Mouse (Mus musculus) regulatory T cell (primary cell): ENCODE results near the gene Cbl.

Experiments used
- in situ Hi-C: fragments of 300-600 bp; cut with MboI, MseI; formaldehyde crosslinking; loops from one replicate; pipeline ENCODE4 v1.15.1; 2025; ENCODE audit warnings: high pct_unique_total_duplicates

The Cbl gene

GRCm38 (mm10) chr9:44188223-44188622 lies 45.6 kb downstream of the Cbl start:
- in situ Hi-C loops, result loop anchor here (5.0 kb wide), 1 partner anchor 39 kb away; no protein-coding TSS in a partner anchor

DNA sequence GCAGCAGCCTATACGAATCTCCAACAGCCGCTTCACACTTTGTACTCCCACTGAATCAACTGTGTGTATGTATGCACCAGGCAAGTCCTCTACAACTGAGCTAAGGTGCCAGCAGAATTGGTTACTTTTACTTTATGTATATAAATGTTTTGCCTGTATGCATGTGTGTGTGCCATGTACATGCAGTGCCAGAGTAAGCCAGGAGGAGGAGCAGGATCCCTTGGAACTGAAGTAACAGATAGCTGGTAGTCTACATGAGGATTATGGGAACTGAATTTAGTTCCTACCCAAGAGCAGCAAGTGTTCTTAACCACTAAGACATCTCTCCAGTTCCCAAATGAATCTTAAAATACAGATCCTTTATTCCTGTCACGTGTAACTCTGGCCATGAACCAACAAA lies 51.6 kb downstream of the Cbl start:
- in situ Hi-C loops, result no loop called here

DNA sequence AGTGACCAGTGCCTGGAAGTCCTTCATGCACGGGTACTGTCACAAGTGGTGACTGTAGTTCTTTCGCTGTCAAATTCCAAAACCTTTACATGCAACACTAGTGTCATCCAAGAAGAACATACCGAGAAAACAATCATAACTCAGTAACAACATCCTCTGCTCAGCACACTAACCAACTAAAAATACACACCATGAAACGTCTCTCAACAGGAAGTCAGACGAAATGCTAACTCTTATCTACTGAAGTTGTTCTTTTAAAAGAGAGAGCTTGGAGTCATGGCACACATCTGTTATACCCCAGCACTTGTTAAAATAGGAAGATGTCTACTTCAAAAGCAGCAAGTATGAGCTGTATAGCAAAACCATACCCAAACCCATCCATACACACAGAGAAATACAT lies 52.3 kb downstream of the Cbl start:
- in situ Hi-C loops, result no loop called here

GRCm38 (mm10) chr9:44178811-44179210 lies 55.0 kb downstream of the Cbl start:
- in situ Hi-C loops, result no loop called here

DNA sequence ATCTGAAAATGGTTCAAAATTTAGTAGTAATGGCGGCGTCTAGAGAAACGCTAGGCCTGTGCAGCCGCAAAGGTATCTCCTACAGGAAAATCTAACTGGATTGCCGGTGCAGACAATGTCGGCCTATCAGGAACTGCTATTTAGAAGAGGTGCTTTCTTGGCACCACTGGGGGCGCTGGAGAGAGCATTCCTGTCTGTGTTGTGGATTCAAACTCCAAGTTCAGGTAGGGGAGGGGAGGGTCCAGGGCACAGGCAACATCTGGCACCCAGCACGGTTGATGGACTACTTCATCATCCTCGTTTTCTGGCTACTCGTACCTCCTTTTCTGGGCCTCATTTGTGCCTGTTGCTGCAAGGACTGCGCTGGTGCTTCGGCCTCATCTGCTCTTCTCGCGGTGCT lies 55.5 kb downstream of the Cbl start:
- in situ Hi-C loops, result no loop called here

DNA sequence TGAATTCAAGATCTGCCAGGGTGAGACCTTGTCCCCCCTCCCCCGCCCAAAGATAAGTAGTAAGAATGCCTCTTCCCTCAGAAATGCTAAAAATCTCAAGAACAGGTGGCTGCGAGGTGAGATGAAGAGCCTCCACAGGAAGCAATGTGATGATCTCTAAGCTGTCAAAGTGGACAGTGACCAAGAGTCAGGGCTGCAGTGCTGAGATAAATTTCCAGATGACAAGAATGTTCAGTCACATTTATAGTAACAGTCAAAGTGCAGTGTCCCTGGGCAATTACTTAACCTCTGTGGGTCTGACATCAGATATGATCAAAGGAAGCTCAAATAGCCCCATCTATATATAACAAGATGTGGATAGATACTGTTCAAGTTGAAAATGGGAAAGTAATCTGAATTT lies 56.4 kb downstream of the Cbl start:
- in situ Hi-C loops, result no loop called here

GRCm38 (mm10) chr9:44175957-44176356 lies 57.9 kb downstream of the Cbl start:
- in situ Hi-C loops, result no loop called here

GRCm38 (mm10) chr9:44175556-44175955 lies 58.3 kb downstream of the Cbl start:
- in situ Hi-C loops, result no loop called here

- in situ Hi-C loops, result no loop called here
These were observed 63.1 kb downstream of the Cbl start for GRCm38 (mm10) chr9:44170691-44171151.

GRCm38 (mm10) chr9:44168931-44169330 lies 64.9 kb downstream of the Cbl start:
- in situ Hi-C loops, result no loop called here

DNA sequence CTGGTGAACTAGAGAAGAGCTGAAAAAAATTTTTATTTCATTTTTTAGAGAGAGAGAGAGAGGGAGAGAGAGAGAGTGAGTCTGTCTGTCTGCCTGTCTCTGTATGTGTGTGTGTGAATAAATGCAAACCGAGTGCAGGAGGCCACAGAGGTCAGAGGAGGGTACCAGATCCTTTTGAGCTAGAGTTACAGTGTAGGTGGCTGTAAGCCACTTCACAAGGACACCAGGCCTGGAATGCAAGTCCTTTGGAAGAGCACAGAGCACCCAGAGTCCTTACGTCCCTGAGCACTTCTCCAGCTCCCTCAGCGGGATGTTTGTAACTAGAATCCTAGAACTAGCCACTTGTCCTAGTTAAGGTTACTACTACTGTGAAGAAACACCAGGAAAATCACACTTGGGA lies 74.0 kb downstream of the Cbl start:
- in situ Hi-C loops, result loop anchor here (10.0 kb wide), 1 partner anchor 665 kb away; no protein-coding TSS in a partner anchor

DNA sequence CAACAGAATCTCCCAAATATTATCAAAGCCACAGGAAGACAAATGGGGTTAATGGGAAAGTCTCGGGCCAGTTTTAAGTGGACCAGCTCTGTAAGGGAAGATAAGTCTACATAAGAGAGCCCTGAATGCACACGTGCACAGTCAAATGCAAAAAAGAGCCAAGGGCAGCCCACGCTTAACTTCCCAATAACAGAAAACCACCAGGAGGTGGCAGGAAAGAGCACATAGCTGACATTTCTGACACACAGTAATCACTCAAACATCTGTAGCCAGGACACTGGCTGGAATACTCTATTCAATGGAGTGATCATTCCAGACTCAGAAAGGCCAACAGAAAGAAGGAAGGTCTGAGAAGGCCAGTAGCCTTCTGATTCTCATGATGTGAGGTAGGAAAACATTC lies 86.6 kb downstream of the Cbl start:
- in situ Hi-C loops, result no loop called here

GRCm38 (mm10) chr9:44144718-44145060 lies 89.2 kb downstream of the Cbl start:
- in situ Hi-C loops, result no loop called here

DNA sequence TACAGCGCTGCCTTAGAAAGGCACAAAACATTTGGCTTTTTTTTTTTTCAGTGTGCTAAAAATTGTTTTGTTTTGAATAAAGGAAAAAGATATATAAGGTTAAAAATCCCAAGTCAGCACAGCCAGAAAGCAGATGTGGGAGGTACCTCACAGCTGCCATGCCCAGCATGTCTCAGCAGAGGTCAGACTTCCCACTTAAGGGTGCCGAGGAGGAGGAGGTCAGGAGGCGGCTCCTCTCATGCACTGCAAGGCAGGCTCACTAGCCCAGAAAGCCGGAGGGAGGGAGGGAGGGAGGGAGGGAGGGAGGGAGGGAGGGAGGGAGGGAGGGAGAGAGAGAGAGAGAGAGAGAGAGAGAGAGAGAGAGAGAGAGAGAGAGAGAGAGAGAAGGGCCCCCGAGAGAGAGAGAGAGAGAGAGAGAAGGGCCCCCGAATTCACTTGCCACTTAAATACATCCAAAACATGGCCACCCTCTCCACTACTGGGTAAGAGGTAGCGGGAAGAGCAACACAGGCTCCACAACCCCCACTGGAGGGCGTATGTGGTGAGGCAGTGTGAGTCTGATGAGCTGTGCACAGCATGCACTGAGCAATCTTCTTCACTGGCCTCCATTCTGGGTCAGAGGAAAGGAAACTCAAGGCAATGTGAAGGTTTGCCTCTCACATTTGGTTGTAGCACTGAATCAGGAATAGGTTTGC lies 89.7 kb downstream of the Cbl start:
- in situ Hi-C loops, result no loop called here

- in situ Hi-C loops, result no loop called here
These were observed 90.4 kb downstream of the Cbl start for GRCm38 (mm10) chr9:44143421-44143820.

DNA sequence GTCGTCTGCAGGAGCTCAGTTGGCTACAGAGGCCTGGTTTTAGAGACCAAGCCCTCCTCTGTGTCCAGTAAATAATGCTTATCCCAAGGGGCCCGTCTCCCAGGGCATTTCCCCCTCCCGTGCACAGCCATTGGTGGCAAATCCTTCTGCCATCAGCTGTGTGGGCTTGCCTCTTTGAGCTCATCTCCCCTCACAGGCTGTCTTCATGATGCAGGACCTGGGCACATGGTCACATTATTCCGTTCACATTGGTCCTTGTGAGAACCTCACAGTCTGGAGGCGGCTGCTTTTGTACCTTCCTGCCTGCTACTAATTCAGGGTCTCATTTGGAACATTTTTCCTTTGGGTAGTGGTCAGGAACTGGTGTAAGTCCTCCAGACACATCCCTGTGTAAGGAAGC lies 91.9 kb downstream of the Cbl start:
- in situ Hi-C loops, result no loop called here

DNA sequence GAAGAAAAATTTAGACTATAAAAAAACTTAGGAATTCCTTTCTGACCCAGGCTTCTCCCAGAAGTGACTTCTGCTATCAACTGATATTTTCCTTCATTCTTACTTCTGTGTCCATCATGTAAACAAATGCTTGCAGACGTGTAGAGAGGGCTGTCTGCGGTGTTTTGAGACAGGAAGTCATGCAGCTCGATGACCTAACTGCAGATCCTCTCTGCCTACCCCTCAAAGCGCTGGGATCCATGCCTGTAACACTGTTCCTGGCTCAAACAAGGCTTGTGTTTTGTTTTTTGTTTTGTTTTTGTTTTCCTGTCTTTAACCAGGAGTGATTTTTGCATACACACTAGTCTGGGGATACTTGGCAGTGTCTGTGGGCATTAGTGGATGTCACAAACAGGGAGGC lies 96.0 kb downstream of the Cbl start:
- in situ Hi-C loops, result no loop called here

DNA sequence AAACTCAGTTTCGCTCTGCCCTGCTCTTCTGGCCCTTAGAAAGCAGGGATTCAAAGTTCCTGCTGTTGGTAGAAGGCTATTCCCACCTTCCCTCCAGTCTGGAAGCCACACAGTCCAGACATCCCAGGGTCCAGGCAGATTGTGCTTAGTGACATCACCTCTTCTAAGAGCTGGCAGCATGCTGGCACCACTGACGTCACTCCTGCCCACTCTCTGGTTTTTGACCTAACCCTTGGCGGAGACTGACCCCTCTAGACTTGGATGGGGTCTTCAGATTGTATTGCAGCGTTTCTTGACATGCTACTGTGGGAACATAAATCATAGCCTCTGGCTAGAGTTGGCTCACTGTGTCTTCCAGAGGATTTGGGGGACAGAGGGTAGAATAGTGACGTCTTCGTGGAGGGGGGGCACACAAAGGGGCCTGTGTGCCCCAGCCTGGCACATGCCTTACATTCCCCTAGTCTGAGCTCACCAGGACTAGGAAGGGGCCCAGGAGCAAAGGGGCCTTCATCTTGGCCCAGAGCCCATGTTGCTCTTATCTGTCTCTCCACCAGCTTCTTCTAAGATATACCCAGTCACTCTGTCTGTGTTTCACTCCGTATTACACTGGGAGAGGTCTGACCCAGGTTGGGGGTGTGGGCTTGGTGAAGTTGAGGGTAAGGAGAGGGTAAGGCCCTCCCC lies 98.0 kb downstream of the Cbl start:
- in situ Hi-C loops, result no loop called here

DNA sequence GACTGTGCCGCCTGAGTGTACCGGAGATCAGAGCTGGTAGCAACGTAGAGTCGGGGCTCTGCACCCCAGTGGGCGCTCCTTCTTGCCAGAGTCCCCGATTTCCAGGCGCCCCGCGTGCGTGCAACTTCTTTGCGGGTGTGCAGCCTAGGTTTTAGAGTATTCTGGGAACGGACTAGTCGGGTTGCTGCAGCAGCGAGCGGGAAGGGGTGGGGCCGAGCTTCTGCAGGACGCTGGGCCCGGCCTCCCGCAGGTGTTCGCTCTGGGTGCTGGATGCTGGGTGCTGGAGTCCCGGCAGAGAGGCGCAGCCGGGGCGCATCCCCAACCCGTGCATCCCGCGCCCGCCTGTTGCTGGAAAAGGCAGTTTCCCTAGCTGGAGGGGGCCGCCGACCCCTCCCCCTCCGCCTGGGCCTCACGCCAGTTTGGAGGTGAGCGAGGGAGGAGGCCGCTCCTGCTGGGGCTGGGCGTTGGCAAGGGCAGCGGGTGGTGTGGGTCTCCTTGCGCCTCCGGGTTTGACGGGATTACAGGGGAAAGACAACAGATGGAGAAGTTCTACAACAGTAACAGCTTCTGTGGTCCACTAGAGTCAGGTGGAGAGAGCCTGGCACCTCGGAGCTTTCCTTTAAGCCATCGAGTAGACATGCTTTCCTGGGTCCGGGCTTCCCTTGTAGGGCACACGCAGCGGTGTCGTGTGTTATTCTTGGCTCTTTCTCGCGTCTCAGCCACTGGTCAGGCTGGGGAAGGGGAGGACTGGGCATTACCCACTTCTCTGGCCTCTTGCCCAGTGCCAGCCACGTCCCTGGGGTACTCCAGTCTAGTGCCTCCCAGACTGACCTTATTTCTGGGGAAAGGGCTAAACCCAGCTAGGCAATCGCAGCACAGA lies 98.8 kb downstream of the Cbl start:
- in situ Hi-C loops, result no loop called here

DNA sequence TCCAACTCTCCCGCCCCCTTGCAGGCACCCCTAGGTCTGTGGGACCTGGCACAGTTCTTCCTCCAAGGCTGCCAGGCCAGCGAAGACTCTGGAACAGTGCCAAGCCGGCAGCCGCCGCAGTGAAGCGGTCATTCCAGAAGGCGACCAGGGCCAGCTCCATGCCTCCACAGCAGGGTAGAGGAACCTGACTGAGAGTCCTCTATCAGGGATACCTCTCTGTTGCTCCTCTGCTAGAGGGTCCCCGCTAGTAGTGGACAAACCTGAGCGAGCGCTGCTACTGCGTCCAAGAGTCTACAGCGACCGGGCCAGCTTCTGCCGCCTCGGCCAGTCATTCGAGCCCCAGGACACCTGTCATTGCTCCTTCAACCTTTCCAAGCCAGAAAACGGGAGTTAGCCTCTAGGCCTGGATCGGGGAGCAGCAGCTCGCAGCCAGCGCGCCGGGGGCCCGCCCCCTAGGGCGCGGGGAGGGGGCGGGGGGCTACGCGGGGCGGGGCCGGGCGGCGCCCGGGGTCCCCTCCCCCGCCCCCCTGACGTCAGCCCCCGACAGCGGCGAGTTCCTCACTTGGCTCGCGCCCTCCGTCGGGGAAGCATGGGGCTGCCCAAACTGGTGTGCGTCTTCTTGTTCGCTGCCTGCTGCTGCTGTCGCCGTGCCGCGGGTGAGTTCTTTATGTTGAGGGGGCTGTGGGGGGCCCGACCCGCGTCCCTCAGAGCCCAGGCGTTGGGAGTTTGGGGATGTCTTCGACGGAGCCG lies 99.6 kb downstream of the Cbl start, which contains the start of gene Mcam:
Gene Mcam, plus strand, starts transcription at position 369 of the 750 bp plus-strand sequence.
- in situ Hi-C loops, result no loop called here

DNA sequence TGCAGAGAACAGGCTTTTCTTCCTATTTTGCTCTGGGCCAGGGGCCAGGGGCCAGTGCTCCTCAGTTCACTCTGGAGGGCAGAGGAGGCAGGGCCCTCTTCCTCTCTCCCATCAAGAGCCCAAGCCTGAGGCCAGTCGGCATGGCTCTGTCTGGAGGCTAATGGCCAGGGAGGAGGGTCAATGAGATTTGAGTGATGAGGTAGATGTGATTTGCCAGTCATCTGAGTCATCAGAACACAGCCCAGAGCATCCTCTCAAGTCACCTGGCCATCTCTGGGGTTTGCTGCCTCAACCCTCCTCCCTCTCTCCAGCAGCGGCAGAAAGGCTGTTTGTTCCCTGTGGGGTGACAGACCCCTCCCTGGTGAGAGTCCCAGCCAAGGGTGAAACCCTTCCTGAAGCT lies 100.6 kb downstream of the Cbl start:
- in situ Hi-C loops, result no loop called here

DNA sequence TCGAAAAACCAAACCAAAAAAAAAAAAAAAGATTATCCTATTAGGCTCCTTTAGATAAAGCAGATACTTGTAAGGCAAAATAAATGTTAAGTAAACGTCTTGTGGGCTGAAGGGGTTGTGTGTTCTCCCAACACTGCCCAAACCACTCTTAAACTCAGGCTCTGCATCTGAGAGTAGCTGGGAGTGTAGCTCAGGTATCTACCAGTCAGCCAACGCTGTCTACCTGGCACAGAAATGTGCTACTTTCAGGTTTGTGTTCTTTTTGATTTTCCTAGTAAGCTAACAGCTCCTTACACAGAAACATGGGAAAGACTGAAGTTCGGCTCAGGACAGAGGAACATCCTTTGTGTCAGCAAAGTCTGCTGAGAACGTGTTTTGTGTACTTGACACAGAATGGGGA lies 101.6 kb downstream of the Cbl start:
- in situ Hi-C loops, result no loop called here
